ENCODE assay signal across 22 mouse cellular contexts in genomic region chr12:50597467-50597866, GRCm38 (mm10). TPM values are rescaled to one million over a fixed set of nuclear protein-coding genes. Genes with fewer than 3 reads are reported as not detected.
DNase-seq lines count a peak whose midpoint lies in the region; ATAC-seq and TF ChIP-seq lines count a peak whose summit lies in the region.
"Had no signal": no experiment of that assay in that cellular context is flagged by ENCODE, and none has a peak within 500 bp of the region (broad histone marks: within the 10 kb centered on the region; RNA-seq: fewer than 3 reads in every experiment).

No protein-coding gene starts in this region.

- H3K36me3 ChIP-seq in forebrain, embryonic 13.5 days (ENCODE audit: poor library complexity, severe bottlenecking) = no peaks in the 10 kb centered on the region
- no peaks in the 10 kb centered on the region for H3K36me3 ChIP-seq in forebrain, embryonic 11.5 days (ENCODE audit: control insufficient read depth, insufficient read depth, low read length)
- no peaks in the 10 kb centered on the region for H3K36me3 ChIP-seq in forebrain, embryonic 16.5 days (ENCODE audit: control insufficient read depth, insufficient read depth)
- H3K36me3 ChIP-seq: embryonic facial prominence, embryonic 10.5 days; embryonic facial prominence, embryonic 13.5 days; heart, embryonic 12.5 days; heart, embryonic 15.5 days; hindbrain, embryonic 10.5 days; hindbrain, embryonic 13.5 days; intestine, embryonic 15.5 days had no signal

- H3K4me2 ChIP-seq in forebrain, embryonic 13.5 days = no peak overlapping the region
- no peak overlapping the region for H3K4me2 ChIP-seq in forebrain, embryonic 11.5 days (ENCODE audit: low read depth, low read length, severe bottlenecking)
- no peak overlapping the region for H3K4me2 ChIP-seq in forebrain, embryonic 16.5 days (ENCODE audit: low read length)
- H3K4me2 ChIP-seq: embryonic facial prominence, embryonic 13.5 days; heart, embryonic 12.5 days; heart, embryonic 15.5 days; hindbrain, embryonic 13.5 days; intestine, embryonic 15.5 days had no signal

- TF ChIP-seq CTCF in layer of hippocampus, adult 2 months (conservative IDR thresholded peaks at IDR 0.05) = no peak

- no peaks in the 10 kb centered on the region for H3K27me3 ChIP-seq in forebrain, embryonic 13.5 days
- H3K27me3 ChIP-seq in forebrain, embryonic 11.5 days (ENCODE audit: control insufficient read depth, insufficient read depth, low read length) = no peaks in the 10 kb centered on the region
- no peaks in the 10 kb centered on the region for H3K27me3 ChIP-seq in forebrain, embryonic 16.5 days (replicated peaks; ENCODE audit: control insufficient read depth, insufficient read depth, low read length)
- H3K27me3 ChIP-seq: embryonic facial prominence, embryonic 13.5 days; heart, embryonic 12.5 days; heart, embryonic 15.5 days; hindbrain, embryonic 13.5 days; intestine, embryonic 15.5 days had no signal

- intact Hi-C loops in gastrocnemius, postnatal 36 days (cut with DNase I) = no loop called here

- no peak for DNase-seq in forebrain, embryonic 11.5 days (ENCODE audit: low spot score)
- DNase-seq in layer of hippocampus, adult 2 months (ENCODE audit: low spot score in 2 of 2) = peak in 1 of 2 experiments; percentile 38
- DNase-seq in layer of hippocampus, postnatal 36 days = no peak
- no peak for DNase-seq in gastrocnemius, postnatal 36 days
- DNase-seq: cerebellum, adult 11 months; cerebellum, adult 8-10 months; embryo, embryonic 11 days; heart, postnatal 36 days; kidney, adult 11 months had no signal

- peak; percentile 39; the same call in 1 of the 2 replicates for ATAC-seq in forebrain, embryonic 13.5 days
- ATAC-seq in forebrain, embryonic 11.5 days (replicated peaks; ENCODE audit: low FRiP score) = no peak
- ATAC-seq in forebrain, embryonic 16.5 days = peak; percentile 57
- ATAC-seq: activated CD4-positive, CD25-positive, alpha-beta regulatory T cell, adult 4 months; hindbrain, embryonic 16.5 days; intestine, embryonic 15.5 days had no signal

- H3K27ac ChIP-seq in forebrain, embryonic 13.5 days = no peak overlapping the region
- no peak overlapping the region for H3K27ac ChIP-seq in forebrain, embryonic 11.5 days (ENCODE audit: low read depth, low read length)
- peak overlapping the region; percentile 91 for H3K27ac ChIP-seq in layer of hippocampus, adult 2 months
- no peak overlapping the region for H3K27ac ChIP-seq in forebrain, embryonic 16.5 days (ENCODE audit: low read length)
- H3K27ac ChIP-seq: embryonic facial prominence, embryonic 10.5 days; embryonic facial prominence, embryonic 13.5 days; gastrocnemius, adult 2 months; heart, embryonic 15.5 days; hindbrain, embryonic 10.5 days; hindbrain, embryonic 13.5 days; intestine, embryonic 15.5 days had no signal

- no peaks in the 10 kb centered on the region for H3K9me3 ChIP-seq in forebrain, embryonic 13.5 days (replicated peaks)
- H3K9me3 ChIP-seq in forebrain, embryonic 11.5 days (ENCODE audit: control insufficient read depth, low read length) = no peaks in the 10 kb centered on the region
- H3K9me3 ChIP-seq in forebrain, embryonic 16.5 days (ENCODE audit: control insufficient read depth, low read length) = no peaks in the 10 kb centered on the region
- H3K9me3 ChIP-seq: embryonic facial prominence, embryonic 10.5 days; embryonic facial prominence, embryonic 13.5 days; heart, embryonic 12.5 days; heart, embryonic 15.5 days; hindbrain, embryonic 10.5 days; hindbrain, embryonic 13.5 days; intestine, embryonic 15.5 days had no signal

- 0 out of 2 replicates have a peak, but pooled peaks cover 8% of the 10 kb centered on the region for H3K4me1 ChIP-seq in forebrain, embryonic 13.5 days
- H3K4me1 ChIP-seq in forebrain, embryonic 11.5 days (replicated peaks; ENCODE audit: control insufficient read depth, insufficient read depth, low read length) = no peaks in the 10 kb centered on the region
- H3K4me1 ChIP-seq in forebrain, embryonic 16.5 days (replicated peaks; ENCODE audit: control insufficient read depth, insufficient read depth, low read length) = peaks cover 12% of the 10 kb centered on the region
- H3K4me1 ChIP-seq: embryonic facial prominence, embryonic 10.5 days; embryonic facial prominence, embryonic 13.5 days; hindbrain, embryonic 10.5 days; hindbrain, embryonic 13.5 days; intestine, embryonic 15.5 days had no signal

- 74% methylated on average over 4 of the region's 4 CpGs for WGBS in forebrain, embryonic 13.5 days
- WGBS in forebrain, embryonic 11.5 days = 86% methylated on average over 4 of the region's 4 CpGs
- 64% methylated on average over 4 of the region's 4 CpGs for WGBS in forebrain, embryonic 16.5 days

- H3K9ac ChIP-seq in forebrain, embryonic 13.5 days = no peak overlapping the region
- H3K9ac ChIP-seq in forebrain, embryonic 11.5 days (ENCODE audit: low read length) = no peak overlapping the region
- H3K9ac ChIP-seq in forebrain, embryonic 16.5 days (replicated peaks; ENCODE audit: low read depth, low read length) = no peak overlapping the region
- H3K9ac ChIP-seq: embryonic facial prominence, embryonic 13.5 days; heart, embryonic 12.5 days; heart, embryonic 15.5 days; hindbrain, embryonic 13.5 days; intestine, embryonic 15.5 days had no signal

- H3K4me3 ChIP-seq in forebrain, embryonic 13.5 days = no peak overlapping the region
- no peak overlapping the region for H3K4me3 ChIP-seq in forebrain, embryonic 11.5 days (ENCODE audit: low read depth, low read length)
- H3K4me3 ChIP-seq in layer of hippocampus, adult 2 months = peak overlapping the region; percentile 12; the same call in 1 of the 2 replicates
- no peak overlapping the region for H3K4me3 ChIP-seq in forebrain, embryonic 16.5 days (replicated peaks; ENCODE audit: low read length)
- H3K4me3 ChIP-seq: embryonic facial prominence, embryonic 10.5 days; embryonic facial prominence, embryonic 13.5 days; erythroblast, embryonic 14.5 days; gastrocnemius, adult 2 months; heart, embryonic 12.5 days; heart, embryonic 15.5 days; hindbrain, embryonic 10.5 days; hindbrain, embryonic 13.5 days; intestine, embryonic 15.5 days had no signal

RNA-seq across cellular contexts. Expression of gene Prkd1, which starts 51.4 kb away (rescaled TPM):
- polyA plus RNA-seq in forebrain, embryonic 13.5 days (2015; fragmentation: Nextera tagmentation; extraction: Ambion mirVana) = 6.4 and 7.6 TPM in 2 replicates
- polyA plus RNA-seq in forebrain, embryonic 11.5 days (2014; fragmentation: Nextera tagmentation; extraction: Ambion mirVana) = 8.1 and 8.5 TPM in 2 replicates
- total RNA-seq in layer of hippocampus, adult 2 months (2021) = 10 to 100 TPM; 14.5 to 15.4 TPM
- 10 to 100 TPM; 16.0 to 16.3 TPM for total RNA-seq in layer of hippocampus, postnatal 36 days (2021)
- polyA plus RNA-seq in forebrain, embryonic 16.5 days (2015; fragmentation: Nextera tagmentation; extraction: Ambion mirVana) = 4.9 and 5.7 TPM in 2 replicates
- 1 to 10 TPM; 1.5 to 2.3 TPM for total RNA-seq in gastrocnemius, postnatal 36 days (2021)
- polyA plus RNA-seq: activated CD4-positive, CD25-positive, alpha-beta regulatory T cell, adult 4 months had no signal

Comparison
In these comparisons a context has a peak if more than half of its experiments do, and no peak if none do; other contexts are left out.
1. RNA of gene Prkd1, which starts 51.4 kb away (total RNA-seq): 16.0 to 16.3 TPM in layer of hippocampus, postnatal 36 days and 14.5 to 15.4 TPM in layer of hippocampus, adult 2 months; 1.5 to 2.3 TPM in gastrocnemius, postnatal 36 days; every median in the first group is over 4 times any median in the second.